Mouse (Mus musculus) heart, embryonic 16.5 days (tissue): ENCODE data around the gene Inhbb. TPM values are rescaled to one million over a fixed set of nuclear protein-coding genes. Genes with fewer than 3 reads are reported as not detected.
A peak's percentile ranks its signal among the peaks of the same experiment; 100 is the strongest.

Experiments
- ATAC-seq: fragments of 200-750 bp; cut with Nextera tagmentation; replicated peaks from 2 replicates; pipeline ENCODE4 v1.8.0; 2017; ENCODE audit warnings: moderate number of reproducible peaks; ENCODE audit not compliant: insufficient read depth, low FRiP score; ENCODE audit errors: extremely low read depth
- H3K27ac ChIP-seq: fragments of 300-500 bp; sonication (generic); 2 replicates; pipeline ENCODE4 v1.5.1; 2014; ENCODE audit warnings: mild to moderate bottlenecking, low read length, control low read depth, moderate library complexity
- H3K27me3 ChIP-seq: fragments of 300-500 bp; sonication (generic); 2 replicates; pipeline ENCODE4 v1.6.1; 2014; ENCODE audit warnings: low read length, mixed read lengths; ENCODE audit not compliant: control insufficient read depth, insufficient read depth
- H3K36me3 ChIP-seq: fragments of 300-500 bp; sonication (generic); 2 replicates; pipeline ENCODE4 v1.6.1; 2014; ENCODE audit not compliant: control insufficient read depth, insufficient read depth
- H3K4me1 ChIP-seq: fragments of 300-500 bp; sonication (generic); 2 replicates; pipeline ENCODE4 v1.6.1; 2014; ENCODE audit warnings: low read length, mixed read lengths; ENCODE audit not compliant: control insufficient read depth, insufficient read depth
- H3K4me2 ChIP-seq: fragments of 300-500 bp; sonication (generic); 2 replicates; pipeline ENCODE4 v1.6.1; 2014; ENCODE audit warnings: low read depth, mild to moderate bottlenecking, control low read depth, low read length
- H3K4me3 ChIP-seq: fragments of 300-500 bp; sonication (generic); 2 replicates; pipeline ENCODE4 v1.5.1; 2014; ENCODE audit warnings: mild to moderate bottlenecking, control low read depth, low read length
- H3K9ac ChIP-seq: fragments of 300-500 bp; sonication (generic); 2 replicates; pipeline ENCODE4 v1.6.1; 2014; ENCODE audit warnings: low read length, control low read depth
- H3K9me3 ChIP-seq: fragments of 300-500 bp; sonication (generic); replicated peaks from 2 replicates; pipeline ENCODE4 v1.6.1; 2016; ENCODE audit warnings: low read length; ENCODE audit not compliant: control insufficient read depth
- WGBS: fragments of 180-500 bp; shearing (Covaris S2); extraction: QIAGEN DNeasy Blood & Tissue Kit; methylation state at CpG from one replicate; pipeline ENCODE4 v1.1.7; 2014; 5-methylcytosine and 5-hydroxymethylcytosine counted together
- polyA plus RNA-seq: library from polyadenylated mRNA; unstranded; fragments of >200 nt; fragmentation: Nextera tagmentation; extraction: Ambion mirVana; gene quantifications from 2 replicates; pipeline ENCODE4 v1.2.1, GENCODE M21; 2015

The Inhbb gene
- polyA plus RNA-seq, 1 experiment from 2014 or later, result 0.46 TPM

GRCm38 (mm10) chr1:119450651-119451345 is 28.8 kb upstream of the Inhbb start:
- Histone ChIP-seq H3K27ac (no peak overlapping the region), H3K9ac (no peak overlapping the region), H3K4me2 (no peak overlapping the region), H3K4me3 (no peak overlapping the region), H3K27me3 (no peaks in the 10 kb centered on the region), H3K36me3 (no peaks in the 10 kb centered on the region), H3K9me3 (no peaks in the 10 kb centered on the region), H3K4me1 (no peaks in the 10 kb centered on the region)
- 78% methylated on average over 10 of the region's 10 CpGs for WGBS
- no peak for ATAC-seq

- no peak for ATAC-seq
- no peak overlapping the region for H3K27ac ChIP-seq
- H3K36me3 ChIP-seq, result no peaks in the 10 kb centered on the region
- 53% methylated on average over 10 of the region's 10 CpGs for WGBS
- no peaks in the 10 kb centered on the region for H3K9me3 ChIP-seq
- no peak overlapping the region for H3K4me2 ChIP-seq
- no peaks in the 10 kb centered on the region for H3K4me1 ChIP-seq
- no peak overlapping the region for H3K4me3 ChIP-seq
- no peak overlapping the region for H3K9ac ChIP-seq
- no peaks in the 10 kb centered on the region for H3K27me3 ChIP-seq
Observed at GRCm38 (mm10) chr1:119446753-119447283, 24.8 kb upstream of the Inhbb start.

- Histone ChIP-seq H3K27ac (no peak overlapping the region), H3K9me3 (no peaks in the 10 kb centered on the region), H3K4me2 (no peak overlapping the region), H3K36me3 (no peaks in the 10 kb centered on the region), H3K27me3 (no peaks in the 10 kb centered on the region), H3K9ac (no peak overlapping the region), H3K4me3 (no peak overlapping the region), H3K4me1 (no peaks in the 10 kb centered on the region)
- WGBS, result 80% methylated on average over 21 of the region's 21 CpGs
- ATAC-seq, result no peak
Observed at GRCm38 (mm10) chr1:119443591-119444350, 21.7 kb upstream of the Inhbb start.

- Histone ChIP-seq H3K4me1 (no peaks in the 10 kb centered on the region), H3K4me3 (no peak overlapping the region), H3K27me3 (no peaks in the 10 kb centered on the region), H3K4me2 (no peak overlapping the region), H3K9me3 (no peaks in the 10 kb centered on the region), H3K27ac (no peak overlapping the region), H3K9ac (no peak overlapping the region), H3K36me3 (no peaks in the 10 kb centered on the region)
- WGBS, result 83% methylated on average over 9 of the region's 9 CpGs
- no peak for ATAC-seq
Observed at GRCm38 (mm10) chr1:119442901-119443300, 20.9 kb upstream of the Inhbb start.

- Histone ChIP-seq H3K4me1 (no peaks in the 10 kb centered on the region), H3K27me3 (no peaks in the 10 kb centered on the region), H3K4me3 (no peak overlapping the region), H3K36me3 (no peaks in the 10 kb centered on the region), H3K9ac (no peak overlapping the region), H3K9me3 (no peaks in the 10 kb centered on the region), H3K4me2 (no peak overlapping the region), H3K27ac (no peak overlapping the region)
- 89% methylated on average over 9 of the region's 9 CpGs for WGBS
- no peak for ATAC-seq
Observed at GRCm38 (mm10) chr1:119438105-119438637, 16.1 kb upstream of the Inhbb start.

- no peak overlapping the region for H3K4me2 ChIP-seq
- H3K9ac ChIP-seq, result no peak overlapping the region
- H3K4me3 ChIP-seq, result no peak overlapping the region
- no peaks in the 10 kb centered on the region for H3K36me3 ChIP-seq
- WGBS, result 62% methylated on average over 6 of the region's 6 CpGs
- H3K4me1 ChIP-seq, result no peaks in the 10 kb centered on the region
- no peaks in the 10 kb centered on the region for H3K9me3 ChIP-seq
- H3K27ac ChIP-seq, result no peak overlapping the region
- no peaks in the 10 kb centered on the region for H3K27me3 ChIP-seq
- ATAC-seq, result no peak
Observed at GRCm38 (mm10) chr1:119437401-119437800, 15.4 kb upstream of the Inhbb start.

- 16% methylated on average over 6 of the region's 6 CpGs for WGBS
- Histone ChIP-seq H3K4me2 (no peak overlapping the region), H3K36me3 (no peaks in the 10 kb centered on the region), H3K27ac (no peak overlapping the region), H3K9me3 (no peaks in the 10 kb centered on the region), H3K4me1 (peaks cover 13% of the 10 kb centered on the region; the same call in 1 of the 2 replicates), H3K9ac (no peak overlapping the region), H3K27me3 (peaks cover 43% of the 10 kb centered on the region), H3K4me3 (no peak overlapping the region)
- ATAC-seq, result no peak
Observed at GRCm38 (mm10) chr1:119424141-119424860, 2.3 kb upstream of the Inhbb start.

- peaks cover 51% of the 10 kb centered on the region for H3K27me3 ChIP-seq
- H3K27ac ChIP-seq, result no peak overlapping the region
- 7% methylated on average over 14 of the region's 14 CpGs for WGBS
- H3K4me1 ChIP-seq, result peaks cover 16% of the 10 kb centered on the region
- ATAC-seq, result 0 out of 2 replicates have a peak, but pooled peaks have one; percentile 33
- H3K4me3 ChIP-seq, result no peak overlapping the region
- H3K36me3 ChIP-seq, result no peaks in the 10 kb centered on the region
- no peaks in the 10 kb centered on the region for H3K9me3 ChIP-seq
- no peak overlapping the region for H3K9ac ChIP-seq
- no peak overlapping the region for H3K4me2 ChIP-seq
Observed at GRCm38 (mm10) chr1:119423510-119423909, 1.5 kb upstream of the Inhbb start.
